Mouse (Mus musculus): ENCODE data around the gene Rhox4c. TPM values are rescaled to one million over a fixed set of nuclear protein-coding genes. Genes with fewer than 3 reads are reported as not detected.

The Rhox4c gene
- polyA plus RNA-seq (2014; fragmentation: Illumina TruSeq; extraction: RNeasy Lipid Tissue Mini Kit (QIAGEN cat#74804); ENCODE audit: low read depth, low replicate concordance), result not detected

GRCm38 (mm10) chrX:37480037-37480436, at the start of gene Rhox4c:
Gene Rhox4c (plus strand): TSS chrX:37480337.

GRCm38 (mm10) chrX:37432194-37432593, 47.9 kb upstream of the Rhox4c start, which contains the start of gene Rhox4b:
Gene Rhox4b (plus strand): TSS chrX:37432494.

GRCm38 (mm10) chrX:37453380-37453779, 26.8 kb upstream of the Rhox4c start, which contains the start of gene Rhox2c:
Gene Rhox2c (plus strand): TSS chrX:37453680.

GRCm38 (mm10) chrX:37458285-37458684, 21.9 kb upstream of the Rhox4c start, which contains the start of gene Rhox3c:
Gene Rhox3c (plus strand): TSS chrX:37458585.

GRCm38 (mm10) chrX:37514059-37514458, 33.9 kb downstream of the Rhox4c start, which contains the start of gene Rhox4d:
Gene Rhox4d (plus strand): TSS chrX:37514359.

GRCm38 (mm10) chrX:37530152-37530551, 50.0 kb downstream of the Rhox4c start, which contains the start of gene Rhox2e:
Gene Rhox2e (plus strand): TSS chrX:37530452.

Other genes starting within 250 kb of the Rhox4c start
- not detected for gene Rhox2a, start 235.4 kb upstream of the Rhox4c start, polyA plus RNA-seq (2014; fragmentation: Illumina TruSeq; extraction: RNeasy Lipid Tissue Mini Kit (QIAGEN cat#74804); ENCODE audit: low read depth, low replicate concordance)
- not detected for gene Rhox3a, start 230.4 kb upstream of the Rhox4c start, polyA plus RNA-seq (2014; fragmentation: Illumina TruSeq; extraction: RNeasy Lipid Tissue Mini Kit (QIAGEN cat#74804); ENCODE audit: low read depth, low replicate concordance)
- not detected for gene Rhox4a, start 215.0 kb upstream of the Rhox4c start, polyA plus RNA-seq (2014; fragmentation: Illumina TruSeq; extraction: RNeasy Lipid Tissue Mini Kit (QIAGEN cat#74804); ENCODE audit: low read depth, low replicate concordance)
- not detected for gene Rhox3a2, start 100.3 kb upstream of the Rhox4c start, polyA plus RNA-seq (2014; fragmentation: Illumina TruSeq; extraction: RNeasy Lipid Tissue Mini Kit (QIAGEN cat#74804); ENCODE audit: low read depth, low replicate concordance)
- gene Rhox4a2, start 89.5 kb upstream of the Rhox4c start, polyA plus RNA-seq (2014; fragmentation: Illumina TruSeq; extraction: RNeasy Lipid Tissue Mini Kit (QIAGEN cat#74804); ENCODE audit: low read depth, low replicate concordance), result not detected
- gene Rhox2b, start 68.3 kb upstream of the Rhox4c start, polyA plus RNA-seq (2014; fragmentation: Illumina TruSeq; extraction: RNeasy Lipid Tissue Mini Kit (QIAGEN cat#74804); ENCODE audit: low read depth, low replicate concordance), result not detected
- gene Rhox4b, start 47.8 kb upstream of the Rhox4c start, polyA plus RNA-seq (2014; fragmentation: Illumina TruSeq; extraction: RNeasy Lipid Tissue Mini Kit (QIAGEN cat#74804); ENCODE audit: low read depth, low replicate concordance), result not detected
- gene Rhox2c, start 26.7 kb upstream of the Rhox4c start, polyA plus RNA-seq (2014; fragmentation: Illumina TruSeq; extraction: RNeasy Lipid Tissue Mini Kit (QIAGEN cat#74804); ENCODE audit: low read depth, low replicate concordance), result not detected
- gene Rhox3c, start 21.8 kb upstream of the Rhox4c start, polyA plus RNA-seq (2014; fragmentation: Illumina TruSeq; extraction: RNeasy Lipid Tissue Mini Kit (QIAGEN cat#74804); ENCODE audit: low read depth, low replicate concordance), result not detected
- gene Rhox2d, start 13.1 kb downstream of the Rhox4c start, polyA plus RNA-seq (2014; fragmentation: Illumina TruSeq; extraction: RNeasy Lipid Tissue Mini Kit (QIAGEN cat#74804); ENCODE audit: low read depth, low replicate concordance), result not detected
- gene Rhox4d, start 34.0 kb downstream of the Rhox4c start, polyA plus RNA-seq (2014; fragmentation: Illumina TruSeq; extraction: RNeasy Lipid Tissue Mini Kit (QIAGEN cat#74804); ENCODE audit: low read depth, low replicate concordance), result not detected
- gene Rhox2e, start 50.1 kb downstream of the Rhox4c start, polyA plus RNA-seq (2014; fragmentation: Illumina TruSeq; extraction: RNeasy Lipid Tissue Mini Kit (QIAGEN cat#74804); ENCODE audit: low read depth, low replicate concordance), result not detected
- gene Rhox3e, start 61.7 kb downstream of the Rhox4c start, polyA plus RNA-seq (2014; fragmentation: Illumina TruSeq; extraction: RNeasy Lipid Tissue Mini Kit (QIAGEN cat#74804); ENCODE audit: low read depth, low replicate concordance), result not detected
- not detected for gene Rhox4e, start 77.1 kb downstream of the Rhox4c start, polyA plus RNA-seq (2014; fragmentation: Illumina TruSeq; extraction: RNeasy Lipid Tissue Mini Kit (QIAGEN cat#74804); ENCODE audit: low read depth, low replicate concordance)
- not detected for gene Rhox2f, start 91.1 kb downstream of the Rhox4c start, polyA plus RNA-seq (2014; fragmentation: Illumina TruSeq; extraction: RNeasy Lipid Tissue Mini Kit (QIAGEN cat#74804); ENCODE audit: low read depth, low replicate concordance)
- not detected for gene Rhox3f, start 100.7 kb downstream of the Rhox4c start, polyA plus RNA-seq (2014; fragmentation: Illumina TruSeq; extraction: RNeasy Lipid Tissue Mini Kit (QIAGEN cat#74804); ENCODE audit: low read depth, low replicate concordance)
- not detected for gene Rhox4f, start 127.4 kb downstream of the Rhox4c start, polyA plus RNA-seq (2014; fragmentation: Illumina TruSeq; extraction: RNeasy Lipid Tissue Mini Kit (QIAGEN cat#74804); ENCODE audit: low read depth, low replicate concordance)
- not detected for gene Rhox3g, start 148.3 kb downstream of the Rhox4c start, polyA plus RNA-seq (2014; fragmentation: Illumina TruSeq; extraction: RNeasy Lipid Tissue Mini Kit (QIAGEN cat#74804); ENCODE audit: low read depth, low replicate concordance)
- gene Rhox2g, start 163.1 kb downstream of the Rhox4c start, polyA plus RNA-seq (2014; fragmentation: Illumina TruSeq; extraction: RNeasy Lipid Tissue Mini Kit (QIAGEN cat#74804); ENCODE audit: low read depth, low replicate concordance), result not detected
- not detected for gene Rhox4g, start 171.0 kb downstream of the Rhox4c start, polyA plus RNA-seq (2014; fragmentation: Illumina TruSeq; extraction: RNeasy Lipid Tissue Mini Kit (QIAGEN cat#74804); ENCODE audit: low read depth, low replicate concordance)
- not detected for gene Rhox3h, start 188.4 kb downstream of the Rhox4c start, polyA plus RNA-seq (2014; fragmentation: Illumina TruSeq; extraction: RNeasy Lipid Tissue Mini Kit (QIAGEN cat#74804); ENCODE audit: low read depth, low replicate concordance)
- gene Rhox2h, start 192.9 kb downstream of the Rhox4c start, polyA plus RNA-seq (2014; fragmentation: Illumina TruSeq; extraction: RNeasy Lipid Tissue Mini Kit (QIAGEN cat#74804); ENCODE audit: low read depth, low replicate concordance), result not detected

Data from kidney, adult 10 weeks (tissue).